Mouse (Mus musculus): ENCODE data around the gene Nck2.

DNA sequence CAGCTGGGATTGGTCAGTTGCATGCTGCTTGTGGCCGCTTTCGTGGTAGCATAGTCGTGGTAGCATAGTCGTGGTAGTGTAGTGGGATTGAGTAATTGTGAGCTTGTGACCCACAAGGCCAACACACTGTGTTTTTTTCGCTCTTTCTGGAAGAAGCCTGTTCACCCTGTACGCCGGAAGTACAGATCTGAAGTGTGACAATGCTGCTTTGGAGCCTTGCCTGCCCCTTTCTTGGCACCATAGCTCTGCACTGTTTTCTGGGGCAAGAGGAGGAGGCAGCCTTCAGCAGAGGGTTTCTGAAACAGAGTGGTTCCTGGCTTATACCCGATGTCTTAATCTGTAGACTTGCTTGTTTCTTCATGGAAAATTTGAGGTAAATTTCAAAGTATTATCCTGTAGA, 23.3 kb downstream of the Nck2 start:
- no peak for TF ChIP-seq CTCF (IDR thresholded peaks at IDR 0.05; ENCODE audit: borderline replicate concordance, insufficient read depth, low read length)
- no peak for TF ChIP-seq POLR2A (IDR thresholded peaks at IDR 0.05; ENCODE audit: low read depth, low read length)
